8 mouse cellular contexts compared by ENCODE assay signal in the genomic region with DNA sequence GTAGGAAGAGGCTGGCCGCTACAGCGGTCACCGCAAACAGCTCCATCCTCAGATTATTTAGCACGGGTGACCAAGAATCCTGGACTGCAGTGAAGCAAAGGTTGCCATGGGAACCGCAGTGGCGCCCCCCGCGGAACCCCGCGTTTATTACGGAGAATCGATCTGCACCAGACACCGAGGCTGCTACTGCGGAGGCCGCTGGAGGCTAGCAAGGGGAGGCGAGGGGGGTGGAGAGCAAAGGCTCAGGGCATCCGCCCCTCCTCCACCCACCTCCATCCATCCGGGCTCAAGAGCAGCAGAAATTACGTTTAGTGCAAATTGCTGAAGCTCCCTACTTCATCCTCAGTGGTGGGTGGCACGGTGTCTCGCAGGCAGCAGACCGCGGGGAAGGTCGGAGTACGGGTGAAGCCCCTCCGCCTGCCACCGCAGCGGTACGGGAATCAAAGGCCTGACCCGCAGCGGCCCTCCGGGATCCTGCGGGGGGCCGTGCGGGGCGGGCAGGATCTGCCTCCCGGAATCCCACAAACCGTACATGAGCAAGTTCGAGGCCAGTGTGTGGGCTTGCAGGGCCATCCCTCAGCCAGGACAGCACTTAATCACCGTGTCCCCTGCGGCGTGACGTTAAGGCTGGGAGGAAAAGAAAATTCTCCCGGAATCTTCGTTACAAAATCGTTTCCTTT.
DNase-seq lines count a peak whose midpoint lies in the region; ATAC-seq and TF ChIP-seq lines count a peak whose summit lies in the region.

No protein-coding gene starts in this region.

- peak; percentile 20 for DNase-seq in gastrocnemius, postnatal 25 days
- no peak for DNase-seq in gastrocnemius, postnatal 4 days (ENCODE audit: low spot score in 2 of 2)
- peak; percentile 67 to 74 for DNase-seq in cerebellum, adult 2 months
- DNase-seq in forelimb bud, embryonic 11.5 days (ENCODE audit: low read depth, low spot score), result peak; percentile 56
- peak; percentile 79 to 83 for DNase-seq in left cerebral cortex, postnatal 36 days (ENCODE audit: low spot score in 2 of 2)
- peak; percentile 83 for DNase-seq in midbrain, embryonic 10.5 days (ENCODE audit: low spot score)

- no peak; the same call in 1 of the 2 replicates for TF ChIP-seq CTCF in cerebellum, adult 2 months (IDR thresholded peaks at IDR 0.05; ENCODE audit: borderline replicate concordance, insufficient read depth, low read depth, low read length)
- TF ChIP-seq CTCF in small intestine, adult 2 months (IDR thresholded peaks at IDR 0.05; ENCODE audit: extremely low read depth, insufficient read length, insufficient replicate concordance, low read depth, low read length), result no peak

- peak overlapping the region; percentile 63 for H3K4me3 ChIP-seq in cerebellum, adult 2 months (replicated peaks; ENCODE audit: insufficient read depth, low read depth, low read length)
- H3K4me3 ChIP-seq in midbrain, embryonic 10.5 days, result peak overlapping the region; percentile 61
- peak overlapping the region; percentile 32 for H3K4me3 ChIP-seq in small intestine, adult 2 months (ENCODE audit: low read depth, low read length)

- 2% methylated on average over 46 of the region's 46 CpGs for WGBS in cerebellum, adult 2 months
- WGBS in midbrain, embryonic 10.5 days, result under 1% methylated on average over 46 of the region's 46 CpGs
- WGBS in small intestine, adult 2 months, result 2% methylated on average over 46 of the region's 46 CpGs

- H3K9me3 ChIP-seq in midbrain, embryonic 10.5 days (replicated peaks), result no peaks in the 10 kb centered on the region

- peak; percentile 75 for ATAC-seq in inflammation-experienced regulatory T-cells, adult 6 months

- no peaks in the 10 kb centered on the region for H3K27me3 ChIP-seq in cerebellum, adult 2 months (ENCODE audit: control insufficient read depth, insufficient read depth, low read length)
- peaks cover 96% of the 10 kb centered on the region for H3K27me3 ChIP-seq in midbrain, embryonic 10.5 days (ENCODE audit: low read depth, poor library complexity, severe bottlenecking)
- peaks cover 49% of the 10 kb centered on the region for H3K27me3 ChIP-seq in small intestine, adult 2 months (ENCODE audit: control insufficient read depth, insufficient read depth, low read length)

- no peak overlapping the region for H3K27ac ChIP-seq in cerebellum, adult 2 months (ENCODE audit: insufficient read depth, low read length)
- H3K27ac ChIP-seq in midbrain, embryonic 10.5 days (replicated peaks), result peak overlapping the region; percentile 79
- H3K27ac ChIP-seq in small intestine, adult 2 months (ENCODE audit: insufficient read depth, low read depth, low read length), result no peak overlapping the region

- no peak for TF ChIP-seq POLR2A in cerebellum, adult 2 months (IDR thresholded peaks at IDR 0.05; ENCODE audit: borderline replicate concordance, insufficient read depth, low read length)
- no peak for TF ChIP-seq POLR2A in small intestine, adult 2 months (IDR thresholded peaks at IDR 0.05; ENCODE audit: low read depth, low read length)

- intact Hi-C loops in left cerebral cortex, postnatal 36 days (cut with DNase I), result loop anchor here (10.0 kb wide), 1 partner anchor 125 kb away; a partner anchor contains a TSS

- H3K36me3 ChIP-seq in midbrain, embryonic 10.5 days, result no peaks in the 10 kb centered on the region
- H3K36me3 ChIP-seq in small intestine, adult 2 months (ENCODE audit: control insufficient read depth, insufficient read depth, low read length), result no peaks in the 10 kb centered on the region

- H3K4me1 ChIP-seq in cerebellum, adult 2 months (ENCODE audit: control insufficient read depth, insufficient read depth, low read length), result no peaks in the 10 kb centered on the region
- peaks cover 44% of the 10 kb centered on the region for H3K4me1 ChIP-seq in midbrain, embryonic 10.5 days
- H3K4me1 ChIP-seq in small intestine, adult 2 months (ENCODE audit: control insufficient read depth, insufficient read depth, insufficient read length, low read length), result peaks cover 6% of the 10 kb centered on the region

Comparison
In these comparisons a context has a peak if more than half of its experiments do, and no peak if none do; other contexts are left out.
1. DNase-seq: peak in gastrocnemius, postnatal 25 days (single experiment), cerebellum, adult 2 months (2 of 2), forelimb bud, embryonic 11.5 days (single experiment), left cerebral cortex, postnatal 36 days (2 of 2) and midbrain, embryonic 10.5 days (single experiment); none in gastrocnemius, postnatal 4 days (0 of 2).
2. Peak in every context shown above with its lines, with median percentiles within 50 percentile points of each other: H3K4me3 ChIP-seq.